Mouse (Mus musculus): ENCODE results near the gene Mmp14.

DNA sequence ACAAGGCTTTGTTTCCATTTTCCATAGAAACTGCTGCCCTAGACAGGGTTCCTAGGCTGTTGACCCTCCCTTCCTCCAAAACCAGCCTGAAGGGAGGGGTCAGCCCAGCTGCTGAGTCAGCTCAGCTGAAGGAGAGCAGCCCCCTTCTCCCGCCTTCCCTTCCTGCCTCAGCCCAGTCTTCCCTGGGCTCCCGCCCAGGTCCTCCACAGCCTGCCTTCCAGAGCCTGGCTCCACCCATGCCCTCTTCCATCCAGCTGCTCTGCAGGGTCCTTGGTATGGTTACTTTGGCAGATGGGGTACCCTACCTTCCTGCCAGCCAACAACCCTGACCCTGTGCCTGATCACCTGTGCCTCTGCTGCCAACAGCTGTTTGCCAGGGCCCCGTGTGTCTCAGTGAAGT lies 11.8 kb downstream of the Mmp14 start:
- TF ChIP-seq POLR2A (IDR thresholded peaks at IDR 0.05; ENCODE audit: low read depth, low read length) (0 out of 2 replicates have a peak, but pooled peaks have one; percentile 7), CTCF (IDR thresholded peaks at IDR 0.05; ENCODE audit: borderline replicate concordance, insufficient read depth, low read length) (no peak)
